Mouse (Mus musculus) liver, adult 2 months (tissue): Measurements from ENCODE around the gene Lrch1. TPM values are rescaled to one million over a fixed set of nuclear protein-coding genes. Genes with fewer than 3 reads are reported as not detected.

ENCODE experiments used
- DNase-seq: peaks from one replicate; pipeline ENCODE4 v3.0.0-alpha.2; 2011; ENCODE audit warnings: low read depth, low spot score; ENCODE audit errors: extremely low read depth
- H3K27ac ChIP-seq: fragments of 200-500 bp; replicated peaks from 2 replicates; pipeline ENCODE4 v1.5.1; 2012; ENCODE audit warnings: low read depth, mild to moderate bottlenecking, control low read depth, inconsistent platforms, low read length; ENCODE audit not compliant: insufficient read depth
- H3K27me3 ChIP-seq: fragments of 200-500 bp; 2 replicates; pipeline ENCODE4 v1.6.1; 2012; ENCODE audit warnings: mild to moderate bottlenecking, moderate library complexity, low read length, inconsistent platforms; ENCODE audit not compliant: control insufficient read depth, insufficient read depth
- H3K36me3 ChIP-seq: fragments of 200-500 bp; 2 replicates; pipeline ENCODE4 v1.6.1; 2012; ENCODE audit warnings: low read length, inconsistent platforms; ENCODE audit not compliant: control insufficient read depth, insufficient read depth
- H3K4me1 ChIP-seq: fragments of 200-500 bp; 2 replicates; pipeline ENCODE4 v1.6.1; 2011; ENCODE audit warnings: low read length; ENCODE audit not compliant: control insufficient read depth, insufficient read depth
- H3K4me3 ChIP-seq: fragments of 200-500 bp; 2 replicates; pipeline ENCODE4 v1.5.1; 2011; ENCODE audit warnings: low read depth, mild to moderate bottlenecking, control low read depth, low read length, moderate library complexity; ENCODE audit not compliant: insufficient read depth
- H3K79me2 ChIP-seq: fragments of 200-500 bp; 2 replicates; pipeline ENCODE4 v1.6.1; 2012; ENCODE audit warnings: inconsistent platforms, mild to moderate bottlenecking, low read length, moderate library complexity; ENCODE audit not compliant: control insufficient read depth, insufficient read depth
- H3K9ac ChIP-seq: fragments of 200-500 bp; 2 replicates; pipeline ENCODE4 v1.6.1; 2012; ENCODE audit warnings: low read depth, mild to moderate bottlenecking, control low read depth, inconsistent platforms, low read length
- CTCF ChIP-seq: fragments of 200-500 bp; IDR thresholded peaks from 2 replicates; pipeline ENCODE4 v1.5.1; 2011; ENCODE audit warnings: low read depth, low read length, control low read depth
- POLR2A ChIP-seq: fragments of 200-500 bp; IDR thresholded peaks from 2 replicates; pipeline ENCODE4 v1.6.1; 2011; ENCODE audit warnings: low read length, control low read depth; ENCODE audit not compliant: insufficient read depth; ENCODE audit errors: extremely low read depth
- WGBS: fragments of 180-500 bp; shearing (Covaris S2); methylation state at CpG from one replicate; pipeline ENCODE4 v1.1.7; 2018; 5-methylcytosine and 5-hydroxymethylcytosine counted together
- polyA plus RNA-seq: library from polyadenylated mRNA; depleted of rRNA; stranded (reverse); fragments of >200 nt; gene quantifications from 2 replicates; pipeline ENCODE4 v1.2.3, GENCODE M21; 2012
- total RNA-seq: library from RNA; depleted of rRNA; stranded (reverse); fragments of >200 nt; gene quantifications from 2 replicates; pipeline ENCODE4 v1.2.3, GENCODE M21; 2014

The Lrch1 gene
- total and polyA plus RNA-seq, 2 experiments, result 2.7 to 6.5 TPM

GRCm38 (mm10) chr14:74884024-74884680 is 63.5 kb downstream of the Lrch1 start:
- DNase-seq, result no peak
- no peaks in the 10 kb centered on the region for H3K27me3 ChIP-seq
- H3K36me3 ChIP-seq, result no peaks in the 10 kb centered on the region
- no peak overlapping the region for H3K4me3 ChIP-seq
- TF ChIP-seq CTCF (no peak), POLR2A (no peak)
- no peak overlapping the region for H3K27ac ChIP-seq
- 55% methylated on average over 13 of the region's 13 CpGs for WGBS
- peaks cover 42% of the 10 kb centered on the region for H3K79me2 ChIP-seq
- H3K4me1 ChIP-seq, result 0 out of 2 replicates have a peak, but pooled peaks cover 3% of the 10 kb centered on the region
- no peak overlapping the region for H3K9ac ChIP-seq

GRCm38 (mm10) chr14:74883204-74883603 is 64.5 kb downstream of the Lrch1 start:
- H3K27me3 ChIP-seq, result no peaks in the 10 kb centered on the region
- TF ChIP-seq CTCF (no peak), POLR2A (no peak)
- H3K79me2 ChIP-seq, result peaks cover 39% of the 10 kb centered on the region
- H3K4me1 ChIP-seq, result 0 out of 2 replicates have a peak, but pooled peaks cover 3% of the 10 kb centered on the region
- H3K36me3 ChIP-seq, result no peaks in the 10 kb centered on the region
- 88% methylated on average over 11 of the region's 11 CpGs for WGBS
- H3K4me3 ChIP-seq, result no peak overlapping the region
- DNase-seq, result no peak
- H3K9ac ChIP-seq, result no peak overlapping the region
- H3K27ac ChIP-seq, result no peak overlapping the region

GRCm38 (mm10) chr14:74882754-74883153 is 64.9 kb downstream of the Lrch1 start:
- peaks cover 39% of the 10 kb centered on the region for H3K79me2 ChIP-seq
- TF ChIP-seq CTCF, result no peak
- no peak for TF ChIP-seq POLR2A
- no peak overlapping the region for H3K9ac ChIP-seq
- H3K27me3 ChIP-seq, result no peaks in the 10 kb centered on the region
- no peaks in the 10 kb centered on the region for H3K36me3 ChIP-seq
- no peak overlapping the region for H3K4me3 ChIP-seq
- H3K4me1 ChIP-seq, result peaks cover 5% of the 10 kb centered on the region; the same call in 1 of the 2 replicates
- no peak for DNase-seq
- no peak overlapping the region for H3K27ac ChIP-seq
- WGBS, result 92% methylated on average over 3 of the region's 3 CpGs

GRCm38 (mm10) chr14:74880868-74881267 is 66.8 kb downstream of the Lrch1 start:
- Histone ChIP-seq H3K27ac (no peak overlapping the region), H3K4me3 (no peak overlapping the region), H3K4me1 (peaks cover 8% of the 10 kb centered on the region; the same call in 1 of the 2 replicates), H3K79me2 (peaks cover 39% of the 10 kb centered on the region), H3K27me3 (no peaks in the 10 kb centered on the region), H3K36me3 (no peaks in the 10 kb centered on the region), H3K9ac (no peak overlapping the region)
- 54% methylated on average over 10 of the region's 10 CpGs for WGBS
- TF ChIP-seq CTCF (no peak), POLR2A (no peak)
- DNase-seq, result no peak

GRCm38 (mm10) chr14:74879480-74879879 is 68.2 kb downstream of the Lrch1 start:
- no peaks in the 10 kb centered on the region for H3K36me3 ChIP-seq
- H3K9ac ChIP-seq, result no peak overlapping the region
- H3K27me3 ChIP-seq, result no peaks in the 10 kb centered on the region
- peaks cover 32% of the 10 kb centered on the region for H3K79me2 ChIP-seq
- no peak overlapping the region for H3K27ac ChIP-seq
- H3K4me1 ChIP-seq, result peaks cover 8% of the 10 kb centered on the region; the same call in 1 of the 2 replicates
- no peak for DNase-seq
- WGBS, result 91% methylated on average over 10 of the region's 10 CpGs
- TF ChIP-seq POLR2A (no peak), CTCF (no peak)
- no peak overlapping the region for H3K4me3 ChIP-seq

- Histone ChIP-seq H3K27me3 (no peaks in the 10 kb centered on the region), H3K36me3 (no peaks in the 10 kb centered on the region), H3K79me2 (peaks cover 30% of the 10 kb centered on the region), H3K4me3 (no peak overlapping the region), H3K4me1 (peaks cover 13% of the 10 kb centered on the region; the same call in 1 of the 2 replicates), H3K27ac (peak overlapping the region; percentile 22), H3K9ac (no peak overlapping the region)
- no peak for TF ChIP-seq CTCF
- TF ChIP-seq POLR2A, result no peak
- DNase-seq, result no peak
- 71% methylated on average over 5 of the region's 5 CpGs for WGBS
Observed at GRCm38 (mm10) chr14:74877287-74877686, 70.4 kb downstream of the Lrch1 start.
